Mouse (Mus musculus) T-cell, adult 2 months (primary cell): ENCODE results near the gene Gm21083.
A peak's percentile ranks its signal among the peaks of the same experiment; 100 is the strongest.
"Not testable (repeated sequence)": the region's sequence is repeated elsewhere in the genome, so short reads cannot be mapped to it uniquely, and the experiment has no call there.

ENCODE experiments used
- DNase-seq: peaks from one replicate; pipeline ENCODE4 v3.0.0; 2022; ENCODE audit warnings: low spot score

Gm21083 gene

GRCm38 (mm10) chr5:15577033-15577432 is at the start of gene Gm21083:
Gene Gm21083, plus strand, starts transcription at chr5:15577333.
- not testable (repeated sequence) for DNase-seq

- not testable (repeated sequence) for DNase-seq
Observed at GRCm38 (mm10) chr5:15529122-15529521, 48.0 kb upstream of the Gm21083 start, which contains the start of gene Gm21190. Gene Gm21190, minus strand, starts transcription at chr5:15529222.

GRCm38 (mm10) chr5:15548642-15549041 is 28.5 kb upstream of the Gm21083 start:
- DNase-seq, result not testable (repeated sequence)

GRCm38 (mm10) chr5:15549134-15549533 is 28.0 kb upstream of the Gm21083 start:
- DNase-seq, result not testable (repeated sequence)

GRCm38 (mm10) chr5:15549606-15550005 is 27.5 kb upstream of the Gm21083 start:
- not testable (repeated sequence) for DNase-seq

- DNase-seq, result not testable (repeated sequence)
Observed at GRCm38 (mm10) chr5:15558654-15559053, 18.5 kb upstream of the Gm21083 start.

- DNase-seq, result not testable (repeated sequence)
Observed at GRCm38 (mm10) chr5:15561425-15562264, 15.5 kb upstream of the Gm21083 start.

GRCm38 (mm10) chr5:15573735-15574134 is 3.4 kb upstream of the Gm21083 start:
- not testable (repeated sequence) for DNase-seq

- not testable (repeated sequence) for DNase-seq
Observed at GRCm38 (mm10) chr5:15586351-15586750, 9.2 kb downstream of the Gm21083 start.

GRCm38 (mm10) chr5:15588291-15588690 is 11.2 kb downstream of the Gm21083 start:
- DNase-seq, result not testable (repeated sequence)

- DNase-seq, result not testable (repeated sequence)
Observed at GRCm38 (mm10) chr5:15590635-15591034, 13.5 kb downstream of the Gm21083 start.

- not testable (repeated sequence) for DNase-seq
Observed at GRCm38 (mm10) chr5:15591577-15591976, 14.4 kb downstream of the Gm21083 start.

GRCm38 (mm10) chr5:15598831-15599230 is 21.7 kb downstream of the Gm21083 start:
- not testable (repeated sequence) for DNase-seq

GRCm38 (mm10) chr5:15600342-15600741 is 23.2 kb downstream of the Gm21083 start:
- DNase-seq, result not testable (repeated sequence)

- DNase-seq, result not testable (repeated sequence)
Observed at GRCm38 (mm10) chr5:15601481-15601880, 24.3 kb downstream of the Gm21083 start.

- not testable (repeated sequence) for DNase-seq
Observed at GRCm38 (mm10) chr5:15601960-15602359, 24.8 kb downstream of the Gm21083 start.

- not testable (repeated sequence) for DNase-seq
Observed at GRCm38 (mm10) chr5:15602424-15602947, 25.4 kb downstream of the Gm21083 start.

- not testable (repeated sequence) for DNase-seq
Observed at GRCm38 (mm10) chr5:15603008-15603407, 25.9 kb downstream of the Gm21083 start.

GRCm38 (mm10) chr5:15603585-15603984 is 26.5 kb downstream of the Gm21083 start:
- DNase-seq, result not testable (repeated sequence)

- DNase-seq, result peak; percentile 6
Observed at GRCm38 (mm10) chr5:15606677-15607076, 29.5 kb downstream of the Gm21083 start.

- DNase-seq, result not testable (repeated sequence)
Observed at GRCm38 (mm10) chr5:15610695-15611094, 33.6 kb downstream of the Gm21083 start.

- DNase-seq, result not testable (repeated sequence)
Observed at GRCm38 (mm10) chr5:15616195-15616594, 39.1 kb downstream of the Gm21083 start.

GRCm38 (mm10) chr5:15618764-15619163 is 41.6 kb downstream of the Gm21083 start, which contains the start of gene Speer4d:
Gene Speer4d, plus strand, starts transcription at chr5:15619064.
- not testable (repeated sequence) for DNase-seq
